In genomic region chr7:128236426-128236825, GRCm38 (mm10) we compare ENCODE assay signal across 1 mouse cellular context.
TF ChIP-seq lines count a peak whose summit lies in the region.

No protein-coding gene starts in this region.

TF ChIP-seq in CH12.LX, 34 proteins besides CTCF, POLR2A, EP300 and RAD21 (continued from another document):
- no peak for TF ChIP-seq SIN3A (IDR thresholded peaks at IDR 0.05; ENCODE audit: low read length)
- no peak for TF ChIP-seq RCOR1 (conservative IDR thresholded peaks at IDR 0.05; ENCODE audit: low read depth, low read length)
- TF ChIP-seq TCF12 (IDR thresholded peaks at IDR 0.05; ENCODE audit: low read depth, low read length) = no peak
